Mouse (Mus musculus) layer of hippocampus, adult 9-10 months (tissue): ENCODE measurements around the gene T.

Experiments used
- DNase-seq: peaks from one replicate; pipeline ENCODE4 v3.0.0; 2022; ENCODE audit warnings: low spot score

Gene T

DNA sequence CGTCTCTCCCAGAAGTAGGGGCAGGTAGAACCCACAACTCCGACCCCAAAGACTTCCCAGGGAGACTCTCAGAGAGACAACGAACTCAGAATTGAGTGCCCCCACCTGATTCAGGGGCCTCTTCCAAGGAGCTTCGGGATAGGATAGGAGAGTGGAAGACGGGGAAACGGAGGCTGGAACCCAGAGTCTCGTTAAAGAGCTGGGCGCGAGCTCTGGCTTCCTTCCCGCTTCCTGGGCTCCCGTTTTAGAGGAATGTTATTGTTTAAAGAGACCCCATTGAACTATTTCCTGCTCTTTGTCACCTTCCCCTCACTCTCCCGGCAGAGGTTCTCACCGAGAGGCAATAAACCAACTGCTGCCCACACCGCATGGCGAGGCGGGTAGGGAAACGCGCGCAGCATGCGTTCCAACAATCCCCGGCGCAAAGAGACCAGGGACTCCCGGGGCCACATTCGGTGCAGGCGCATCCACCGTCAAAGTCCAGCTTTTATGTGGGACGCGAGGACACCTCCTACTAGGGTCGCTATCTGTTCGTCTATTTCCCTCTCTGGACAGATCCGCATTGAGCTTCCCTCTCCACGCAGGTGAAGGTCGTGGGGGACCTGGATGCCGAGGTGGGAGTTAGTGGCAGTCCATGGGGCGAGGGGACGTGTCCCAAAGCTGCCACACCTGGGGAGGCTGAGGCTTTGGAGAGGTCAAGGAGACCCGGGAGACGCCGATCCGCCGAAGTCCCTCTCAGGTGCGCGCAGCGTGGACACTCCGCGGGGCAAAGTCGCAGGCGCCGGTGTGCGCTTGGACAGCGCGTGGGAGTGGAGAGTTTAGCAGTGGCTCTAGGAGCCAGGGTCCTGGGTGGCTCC is 874 bp upstream of the T start:
- DNase-seq: no peak

DNA sequence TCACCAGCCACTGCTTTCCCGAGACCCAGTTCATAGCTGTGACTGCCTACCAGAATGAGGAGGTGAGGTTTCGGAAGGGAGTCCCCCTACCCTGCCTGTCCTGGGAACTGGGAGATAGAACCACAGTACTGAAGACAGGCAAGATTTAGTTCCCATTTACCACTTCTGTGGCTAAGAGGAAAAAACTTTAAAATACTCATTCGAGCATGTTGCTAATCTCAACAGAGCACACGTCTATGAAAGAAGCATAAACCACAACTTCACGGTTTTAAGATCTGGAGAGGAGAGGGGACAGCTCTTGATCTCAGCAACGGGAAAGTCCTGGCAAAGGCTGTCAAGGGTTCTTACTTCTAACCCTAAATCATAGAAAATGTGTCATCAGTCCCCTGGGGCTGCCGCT is 2.0 kb downstream of the T start:
- DNase-seq: no peak

DNA sequence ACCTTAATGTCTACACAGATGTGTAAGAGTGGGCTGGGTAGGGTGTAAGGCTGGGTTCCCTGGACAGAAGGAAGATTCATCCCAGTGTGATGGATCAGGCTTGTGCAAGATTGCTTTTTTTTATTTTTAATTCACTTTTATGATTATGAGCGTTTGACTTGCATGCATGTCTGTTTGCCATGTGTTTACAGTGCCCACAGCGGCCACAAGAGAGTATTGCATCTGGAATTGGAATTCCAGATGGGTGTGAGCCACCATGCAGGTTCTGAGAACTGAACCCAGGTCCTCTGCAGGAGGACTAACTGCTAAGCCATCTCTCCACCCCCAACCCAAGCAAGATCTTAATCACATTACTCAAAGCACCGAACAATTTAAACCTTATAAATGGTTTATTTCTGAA is 9.8 kb downstream of the T start:
- DNase-seq: no peak

DNA sequence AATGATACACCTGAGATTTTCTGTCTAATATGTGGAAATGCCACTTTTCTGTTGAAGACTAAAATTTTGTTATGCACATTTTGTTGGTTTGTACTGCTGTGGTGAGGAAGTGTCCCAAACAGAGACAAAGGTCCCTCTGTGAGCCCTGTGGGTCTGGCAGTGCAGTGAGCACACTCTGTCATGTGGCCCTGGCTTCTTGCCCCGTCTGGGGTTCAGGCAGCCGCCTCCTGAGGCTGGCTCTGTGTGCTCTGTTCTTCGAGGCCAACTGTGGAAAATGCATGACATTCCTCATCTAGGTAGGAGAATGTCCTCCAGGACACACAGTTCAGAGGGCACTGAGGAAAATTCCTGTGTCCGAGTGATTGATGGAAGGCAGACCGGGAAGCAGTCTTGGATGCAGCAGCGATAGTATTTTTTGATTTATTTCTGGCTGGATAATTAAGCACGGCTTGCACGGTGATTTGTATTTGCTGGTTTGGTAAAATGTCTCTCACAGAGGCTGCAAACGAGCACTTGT is 13.5 kb downstream of the T start:
- no peak for DNase-seq

DNA sequence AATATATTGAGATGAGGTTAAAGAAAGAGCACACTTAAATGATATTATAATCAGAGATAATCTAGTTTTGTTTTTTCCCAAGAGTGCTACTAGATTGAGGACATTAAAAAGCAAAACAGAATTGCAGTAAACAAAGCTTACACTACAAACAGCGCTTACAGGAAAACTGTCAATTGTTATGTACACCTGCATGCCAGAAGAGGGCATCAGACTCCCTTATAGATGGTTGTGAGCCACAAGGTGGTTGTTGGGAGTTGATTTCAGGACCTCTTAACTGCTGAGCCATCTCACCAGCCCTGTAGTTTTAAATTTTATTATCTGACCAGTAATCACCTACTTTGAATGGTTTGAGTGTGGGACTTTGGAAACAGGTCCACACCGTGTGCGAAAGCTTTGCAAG is 14.1 kb downstream of the T start:
- no peak for DNase-seq

DNA sequence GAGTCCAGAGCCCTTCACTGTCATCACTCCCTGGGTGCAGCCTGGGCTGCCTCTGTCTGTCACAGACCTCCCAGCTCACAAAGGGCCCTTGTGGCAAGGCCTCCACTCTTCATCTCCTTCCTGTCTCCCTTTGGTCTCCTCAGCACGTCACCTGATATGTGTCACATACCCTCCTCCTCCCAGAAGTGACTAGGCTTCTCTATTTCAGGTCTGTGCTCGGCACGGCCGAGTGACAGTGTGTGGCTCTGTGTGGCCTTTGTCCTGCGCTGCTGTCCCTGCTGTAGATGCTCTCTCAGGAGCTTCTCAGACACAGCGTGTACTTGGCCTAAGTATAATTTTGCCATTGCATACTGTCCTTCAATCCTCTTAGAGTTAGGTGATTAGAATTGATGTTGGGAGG is 21.0 kb downstream of the T start:
- DNase-seq: no peak

DNA sequence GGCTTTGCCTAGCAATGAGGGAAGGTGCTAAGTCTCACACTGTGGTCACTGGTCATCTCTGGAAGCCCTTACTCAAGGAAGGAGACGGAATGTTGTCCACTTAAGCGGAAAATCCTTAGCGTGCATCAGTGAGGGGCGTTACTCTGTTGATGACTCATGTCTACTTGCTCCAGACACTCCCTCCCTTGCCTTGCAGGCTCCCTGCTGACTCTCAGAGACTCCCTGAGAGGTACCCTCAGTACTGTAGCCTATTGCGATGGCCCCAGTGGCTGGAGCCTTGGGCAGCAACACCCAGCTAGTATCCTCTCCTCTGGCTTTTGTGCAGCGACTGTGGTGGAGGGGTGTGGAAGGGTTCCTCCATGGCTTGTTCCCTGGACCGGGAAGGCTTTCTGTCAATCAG is 21.4 kb downstream of the T start:
- DNase-seq: no peak

DNA sequence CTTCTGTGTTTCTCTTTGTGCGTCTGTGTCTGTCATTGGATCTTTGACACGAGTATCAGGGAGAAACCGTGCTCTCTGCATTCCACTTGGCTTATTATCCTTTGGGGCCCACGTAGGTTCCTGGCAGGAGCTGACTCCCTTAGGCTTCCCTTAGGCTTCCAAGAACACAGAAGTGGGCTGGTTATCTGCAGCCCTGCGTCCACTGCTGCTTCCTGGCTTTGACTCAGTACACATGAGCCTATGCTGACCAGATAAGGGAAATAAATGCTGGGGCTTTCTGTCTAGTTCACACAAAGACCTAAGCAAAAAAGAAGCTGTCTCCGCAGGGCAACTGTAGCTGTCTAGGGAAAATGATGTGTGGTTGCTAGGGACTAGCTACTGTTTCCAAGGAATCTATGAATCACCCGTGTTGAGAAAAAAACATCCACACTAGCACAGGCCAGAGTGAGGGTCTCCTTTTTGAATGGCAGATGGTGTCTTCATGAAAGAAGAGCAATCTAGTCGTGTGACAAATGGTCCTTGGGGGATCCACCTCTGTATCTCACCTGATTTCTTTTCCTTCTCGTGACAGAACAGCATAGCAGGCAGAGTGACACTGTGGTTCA is 22.7 kb downstream of the T start:
- no peak for DNase-seq

DNA sequence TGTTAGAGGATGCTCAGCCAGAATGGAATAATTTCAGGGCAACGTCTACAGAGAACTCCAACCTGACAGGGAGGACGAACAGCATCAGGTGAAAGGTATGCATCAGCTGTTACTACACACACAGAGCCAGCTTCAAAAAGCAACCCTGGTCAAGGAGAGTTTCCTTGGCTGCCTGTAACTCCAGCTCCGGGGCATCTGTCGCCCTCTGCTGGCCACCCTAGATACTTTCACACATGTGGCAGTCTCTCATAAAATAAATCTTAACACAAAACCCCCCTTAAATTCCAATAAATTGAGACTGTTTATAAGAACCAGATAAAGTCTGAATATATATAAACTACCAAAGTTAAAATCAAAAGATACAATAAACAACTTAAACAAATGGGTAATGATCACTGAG is 27.3 kb downstream of the T start:
- DNase-seq: no peak

DNA sequence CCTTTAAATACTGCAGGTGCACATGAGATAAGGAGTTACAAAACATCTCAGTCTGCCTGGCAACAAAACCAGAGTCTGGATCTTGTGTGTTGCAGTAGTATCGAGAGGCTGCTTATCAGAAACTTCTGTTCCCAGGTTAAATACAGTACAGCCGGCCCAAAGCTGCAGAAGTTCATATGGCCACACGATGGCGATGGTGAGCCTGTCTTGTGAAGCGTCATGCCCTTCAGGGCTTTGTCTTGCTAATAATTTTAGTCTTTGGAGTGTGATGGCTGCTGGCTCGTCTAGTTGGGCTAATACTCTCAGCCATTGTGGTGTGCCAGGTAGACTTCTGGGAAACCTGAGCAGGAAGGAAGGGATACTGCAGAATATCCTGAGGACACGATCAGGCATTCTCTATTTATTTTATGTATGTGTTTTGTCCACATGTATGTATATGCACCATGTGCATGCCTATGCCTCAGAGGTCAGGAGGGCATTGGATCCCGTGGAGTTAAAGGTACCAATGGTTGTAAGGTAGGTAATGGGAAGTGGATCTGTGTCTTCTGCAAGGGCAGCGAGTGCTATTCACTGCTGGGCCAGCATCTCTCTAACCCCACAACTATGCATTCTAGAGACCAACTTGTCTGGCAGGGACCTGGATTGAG is 29.4 kb downstream of the T start:
- DNase-seq: peak; percentile 67

DNA sequence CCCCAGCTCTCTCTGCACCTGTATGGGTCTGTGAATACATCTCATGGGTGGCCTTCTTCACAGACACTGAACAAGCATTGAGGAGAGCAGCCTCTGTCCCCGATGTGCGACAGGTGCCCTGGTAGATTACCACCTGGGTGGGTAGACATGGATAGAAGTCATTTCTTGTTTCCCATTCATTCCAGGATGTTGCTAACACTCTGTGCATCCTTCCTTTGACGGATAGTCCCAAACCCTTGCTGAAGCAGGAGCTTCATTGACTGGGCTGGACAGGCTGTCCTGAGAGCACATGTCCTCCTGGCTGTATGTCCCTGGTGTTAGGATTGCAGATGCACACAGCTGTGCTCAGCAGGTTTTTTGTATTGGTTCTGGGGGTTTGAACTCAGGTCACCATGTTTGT is 33.5 kb downstream of the T start:
- no peak for DNase-seq

DNA sequence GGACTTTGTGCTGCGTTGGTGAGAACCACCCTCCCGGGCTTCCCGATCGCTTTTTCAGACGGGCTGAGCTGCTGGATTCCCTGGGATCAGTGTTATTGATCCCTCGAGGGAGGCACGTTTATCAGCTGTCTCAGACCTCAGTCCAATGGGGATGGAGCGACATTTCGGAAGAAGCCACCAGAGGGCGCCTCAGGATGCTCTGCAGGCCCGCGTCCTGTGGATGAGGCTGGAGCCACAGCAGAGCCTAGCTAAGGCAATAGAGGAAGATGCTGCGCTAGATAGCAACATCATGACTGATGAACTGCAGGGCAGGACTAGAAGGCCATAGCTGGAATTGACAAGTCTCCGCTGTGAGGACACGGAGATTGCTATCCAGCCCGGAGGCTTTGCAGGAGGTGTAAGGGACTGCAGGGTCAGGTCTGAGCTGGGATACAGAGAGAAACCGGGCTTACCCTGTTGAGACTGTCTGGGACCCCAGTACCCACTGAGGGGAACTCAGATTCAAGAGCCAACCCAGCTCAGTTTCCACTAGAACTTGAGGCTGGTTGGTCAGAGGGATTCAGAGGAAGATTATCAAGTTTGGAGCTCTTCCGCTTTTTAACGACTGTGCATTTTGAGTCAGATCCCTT is 34.6 kb downstream of the T start:
- DNase-seq: peak; percentile 75

DNA sequence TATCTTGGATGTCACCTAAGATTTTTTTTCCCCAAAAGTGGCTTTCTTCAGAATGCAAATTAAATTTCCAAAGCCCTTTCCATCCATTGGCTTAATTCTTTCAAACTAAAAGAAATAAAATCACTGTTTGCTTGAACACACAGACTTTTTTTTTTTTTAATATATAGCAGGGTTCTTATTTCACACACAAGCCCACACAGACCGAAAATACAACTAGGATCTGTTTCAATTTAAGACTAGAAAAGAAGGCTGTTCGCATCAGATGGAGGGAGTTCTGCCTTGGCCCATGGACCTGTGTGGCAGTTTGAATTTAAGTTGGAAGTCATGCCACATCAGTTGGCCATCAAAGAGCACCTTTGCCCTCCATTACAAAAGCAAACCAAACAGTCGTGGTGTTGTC is 44.3 kb downstream of the T start:
- no peak for DNase-seq

DNA sequence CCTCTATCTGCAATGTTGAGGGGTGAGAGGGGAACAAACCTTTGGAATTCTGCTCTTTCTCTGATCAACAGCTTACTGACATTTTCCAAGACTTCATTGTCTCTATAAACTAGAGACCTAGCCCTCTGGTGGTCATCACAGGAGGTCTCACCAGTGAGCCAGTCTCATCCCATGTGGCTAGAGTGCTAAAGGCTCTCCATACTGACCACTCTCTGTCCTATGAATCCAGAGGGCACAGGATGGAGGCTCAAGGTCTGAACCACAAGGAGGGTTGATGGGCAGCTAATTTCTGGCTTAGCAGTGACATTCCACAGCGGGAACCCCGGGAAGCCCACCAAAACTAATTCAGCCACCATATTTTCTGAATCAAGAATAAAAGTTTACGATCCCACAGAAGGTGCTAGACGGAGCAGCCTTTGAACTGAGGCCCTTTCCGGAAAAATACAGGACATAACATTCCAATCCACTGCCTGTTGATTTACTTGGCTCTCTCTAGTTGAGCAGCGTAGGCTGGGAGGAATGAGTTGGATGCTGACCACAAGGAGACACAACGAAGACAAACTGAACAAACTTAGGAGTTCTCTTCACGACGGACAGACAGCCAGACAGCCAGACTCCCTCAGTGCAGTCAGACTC is 45.4 kb downstream of the T start:
- DNase-seq: no peak

DNA sequence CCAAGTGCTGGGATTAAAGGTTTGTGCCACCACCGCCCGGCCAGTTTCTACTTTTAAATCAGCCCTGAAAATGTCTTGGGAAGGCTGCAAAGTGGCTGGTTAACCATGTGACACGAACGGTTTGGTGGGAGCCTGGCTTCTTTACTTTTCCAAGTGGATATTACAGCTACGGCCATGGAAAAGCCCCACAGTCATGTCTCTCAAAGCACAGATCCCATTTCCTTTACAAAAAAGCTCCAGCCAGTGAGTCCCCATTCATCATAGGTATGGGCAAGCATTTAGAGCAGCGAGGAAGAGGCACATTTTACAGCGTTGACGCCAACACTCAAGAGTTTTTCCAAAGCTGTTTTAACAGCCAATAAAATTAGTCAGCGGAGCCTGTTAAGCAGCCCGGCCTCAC is 47.6 kb downstream of the T start:
- no peak for DNase-seq

DNA sequence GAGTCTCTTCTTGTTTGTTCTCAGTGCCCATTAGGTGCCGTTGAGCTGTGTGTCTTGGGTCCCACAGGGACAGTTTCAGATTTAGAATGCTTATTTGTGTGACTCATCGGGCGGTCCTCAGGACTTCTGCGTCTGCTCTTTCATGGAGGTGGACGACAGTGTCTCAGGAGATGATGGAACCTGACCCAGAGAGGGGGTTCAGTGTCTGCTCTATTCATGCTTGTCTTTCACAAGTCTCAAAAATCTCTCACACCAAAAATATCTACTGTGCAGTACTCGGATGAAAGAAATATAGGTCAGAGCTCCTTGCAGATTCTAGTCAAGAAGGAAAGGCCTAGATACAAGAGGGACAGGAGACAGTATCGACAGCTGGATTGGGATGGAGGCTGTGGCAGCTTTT is 48.7 kb downstream of the T start:
- DNase-seq: no peak

DNA sequence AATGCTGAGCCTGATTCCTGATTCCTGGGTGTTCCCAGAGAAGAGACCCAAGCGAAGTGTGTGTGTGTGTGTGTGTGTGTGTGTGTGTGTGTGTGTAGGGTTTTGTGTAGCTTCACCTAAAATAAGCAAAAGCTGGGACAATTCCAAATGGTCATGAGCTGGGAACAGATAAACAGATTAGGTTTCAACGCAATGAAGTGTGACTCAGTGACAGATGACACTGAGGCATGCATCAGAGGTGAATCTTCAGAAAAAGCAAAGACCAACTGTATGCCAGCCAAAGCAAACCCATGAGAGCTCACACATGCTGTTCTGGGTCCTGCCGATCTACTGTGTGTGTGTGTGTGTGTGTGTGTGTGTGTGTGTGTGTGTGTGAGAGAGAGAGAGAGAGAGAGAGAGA is 50.0 kb downstream of the T start:
- no peak for DNase-seq

DNA sequence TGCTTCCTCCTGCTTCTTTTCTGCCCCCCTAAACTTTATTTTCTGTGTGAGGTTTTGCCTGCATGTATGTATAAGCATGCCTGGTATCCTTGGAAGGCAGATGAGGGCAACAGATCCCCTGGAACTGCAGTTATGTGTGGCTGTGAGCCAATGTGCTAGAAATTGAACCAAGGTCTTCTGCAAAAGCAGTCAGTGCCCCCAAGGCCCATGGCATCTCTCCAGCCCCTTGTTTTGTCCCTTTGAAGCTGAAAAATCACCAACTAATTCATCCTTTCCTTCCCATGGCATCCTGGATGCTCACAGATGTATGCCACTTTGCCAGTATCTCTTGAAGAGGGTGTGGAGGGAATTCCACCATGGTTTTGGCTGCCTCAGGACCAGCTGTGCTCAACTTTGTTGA is 50.9 kb downstream of the T start:
- DNase-seq: no peak

DNA sequence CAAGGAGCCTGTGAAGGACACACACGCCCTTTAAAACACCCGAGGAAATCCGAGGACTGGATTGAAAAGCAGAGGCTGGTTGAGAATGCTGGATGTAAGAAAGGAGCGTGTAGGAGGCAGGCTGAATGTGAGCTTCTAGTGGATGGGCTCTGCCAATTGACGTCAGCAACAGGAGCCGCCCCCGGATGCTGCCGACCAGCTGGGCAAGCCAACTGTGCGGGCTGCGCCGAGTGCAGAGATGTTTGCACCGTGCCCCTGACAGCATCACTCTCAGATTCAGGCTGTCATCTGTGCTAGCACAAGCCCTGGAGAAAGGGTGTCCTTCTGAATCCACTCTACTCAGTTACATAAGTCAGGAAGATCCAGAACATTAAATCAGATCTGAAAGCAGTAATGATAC is 53.6 kb downstream of the T start:
- peak; percentile 81 for DNase-seq

DNA sequence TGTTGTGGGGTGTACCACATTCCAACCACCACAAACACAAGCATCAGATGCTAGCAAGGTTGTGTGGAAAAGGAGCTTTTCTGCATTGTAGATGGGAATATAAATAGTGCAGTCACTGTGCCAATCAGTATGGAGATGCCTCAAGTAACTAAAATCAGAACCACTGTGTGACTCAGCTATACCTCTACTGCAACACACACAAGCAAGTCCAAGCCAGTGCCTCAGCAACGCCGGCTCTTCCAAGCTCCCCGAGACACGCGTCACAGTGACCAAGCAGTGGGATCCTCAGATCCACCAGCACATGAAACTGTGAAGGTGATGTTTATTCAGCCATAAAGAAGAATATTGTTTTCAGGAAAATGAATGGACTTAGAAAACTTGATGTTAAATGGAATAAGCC is 56.7 kb downstream of the T start:
- DNase-seq: no peak
